Mouse (Mus musculus): ENCODE results near the gene Pla2g12b.

DNA sequence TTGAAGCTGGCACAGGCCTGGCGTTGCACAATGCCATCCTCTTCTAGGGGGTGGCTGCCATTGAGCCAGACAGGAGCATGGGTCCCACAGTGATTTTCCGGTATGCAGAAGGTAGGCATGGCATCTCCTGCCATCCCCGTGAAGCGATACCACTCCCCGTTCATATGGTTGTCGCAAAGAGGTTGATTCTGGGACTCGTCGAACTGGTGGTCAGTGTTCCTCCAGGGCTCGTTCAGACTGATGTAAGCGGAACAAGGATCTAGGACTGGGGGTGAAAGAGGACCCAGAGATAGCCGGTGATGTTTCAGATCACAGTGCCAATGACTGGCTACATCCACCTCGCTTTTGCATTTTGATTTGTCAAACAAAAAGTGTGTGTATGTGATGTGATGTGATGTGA lies 35.2 kb downstream of the Pla2g12b start:
- no peak for TF ChIP-seq POLR2A (IDR thresholded peaks at IDR 0.05; ENCODE audit: insufficient read depth, low read length)
- TF ChIP-seq CTCF (IDR thresholded peaks at IDR 0.05; ENCODE audit: low read depth, low read length): no peak
- no peak for TF ChIP-seq EP300 (IDR thresholded peaks at IDR 0.05; ENCODE audit: insufficient read depth, low read depth, low read length)

Data from ES-Bruce4 (cell line).